Mouse (Mus musculus): Measurements from ENCODE around the gene Xylt2. TPM values are rescaled to one million over a fixed set of nuclear protein-coding genes. Genes with fewer than 3 reads are reported as not detected.

Xylt2 gene
- polyA plus RNA-seq, 2 experiments from 2014 or later, result 5.4 to 7.0 TPM

Other genes starting within 250 kb of the Xylt2 start
- not detected for gene Cacna1g, start 203.3 kb downstream of the Xylt2 start, polyA plus RNA-seq (2017; shearing (Covaris generic))
- gene Spata20, start 191.3 kb downstream of the Xylt2 start, polyA plus RNA-seq (2017; shearing (Covaris generic)), result not detected
- not detected for gene Epn3, start 177.5 kb downstream of the Xylt2 start, polyA plus RNA-seq (2017; shearing (Covaris generic))
- gene Mycbpap, start 155.8 kb downstream of the Xylt2 start, polyA plus RNA-seq (2017; shearing (Covaris generic)), result not detected
- 1 to 10 TPM in 1 of 2 experiments, under 1 TPM in 1; 0.78 to 1.7 TPM for gene Rsad1, start 128.3 kb downstream of the Xylt2 start, polyA plus RNA-seq (2017; shearing (Covaris generic))
- gene Chad, start 112.5 kb downstream of the Xylt2 start, polyA plus RNA-seq (2017; shearing (Covaris generic)), result under 1 TPM; 0.26 to 0.73 TPM
- 1 to 10 TPM; 1.6 to 2.3 TPM for gene Acsf2, start 75.6 kb downstream of the Xylt2 start, polyA plus RNA-seq (2017; shearing (Covaris generic))
- gene Lrrc59, start 47.7 kb downstream of the Xylt2 start, polyA plus RNA-seq (2017; shearing (Covaris generic)), result 1 to 10 TPM; 7.9 to 8.2 TPM
- 10 to 100 TPM; 54.0 to 64.5 TPM for gene Mrpl27, start 23.7 kb downstream of the Xylt2 start, polyA plus RNA-seq (2017; shearing (Covaris generic))
- gene Eme1, start 23.6 kb downstream of the Xylt2 start, polyA plus RNA-seq (2017; shearing (Covaris generic)), result 1 to 10 TPM; 2.0 to 3.1 TPM
- not detected for gene Gm11541, start 27.0 kb upstream of the Xylt2 start, polyA plus RNA-seq (2017; shearing (Covaris generic))
- gene Cdc34b, start 64.3 kb upstream of the Xylt2 start, polyA plus RNA-seq (2017; shearing (Covaris generic)), result not detected
- not detected for gene Tmem92, start 105.2 kb upstream of the Xylt2 start, polyA plus RNA-seq (2017; shearing (Covaris generic))